Mouse (Mus musculus) bone marrow macrophage, adult 2 months (primary cell): ENCODE results near the gene Nfs1.

Experiments used
- CTCF ChIP-seq: IDR thresholded peaks from 2 replicates; pipeline ENCODE4 v1.5.1; 2012; ENCODE audit warnings: low read depth, mild to moderate bottlenecking, low read length, moderate library complexity
- POLR2A ChIP-seq: IDR thresholded peaks from 2 replicates; pipeline ENCODE4 v1.6.1; 2012; ENCODE audit warnings: mild to moderate bottlenecking, low read depth, low read length, borderline replicate concordance

- no peak for TF ChIP-seq CTCF
- TF ChIP-seq POLR2A, result no peak
Measured at GRCm38 (mm10) chr2:156084541-156084940, 59.4 kb downstream of the Nfs1 start.
